Mouse (Mus musculus): Measurements from ENCODE around the gene Crlf3. TPM values are rescaled to one million over a fixed set of nuclear protein-coding genes. Genes with fewer than 3 reads are reported as not detected.
A peak's percentile ranks its signal among the peaks of the same experiment; 100 is the strongest.
"Not testable (repeated sequence)": the region's sequence is repeated elsewhere in the genome, so short reads cannot be mapped to it uniquely, and the experiment has no call there.

Crlf3 gene
- polyA plus RNA-seq, 1 experiment from 2014 or later: 57.5 TPM

GRCm38 (mm10) chr11:80053171-80053570 lies 27.6 kb downstream of the Crlf3 start:
- H3K27ac ChIP-seq: 0 out of 2 replicates have a peak overlapping the region, but pooled peaks have one; percentile 5
- WGBS: 90% methylated on average over 5 of the region's 5 CpGs
- no peaks in the 10 kb centered on the region for H3K27me3 ChIP-seq (ENCODE audit: insufficient read depth, poor library complexity, severe bottlenecking)
- H3K4me3 ChIP-seq: no peak overlapping the region
- no peaks in the 10 kb centered on the region for H3K9me3 ChIP-seq
- no peak for DNase-seq (ENCODE audit: low spot score)
- H3K36me3 ChIP-seq: peaks cover 66% of the 10 kb centered on the region
- H3K4me1 ChIP-seq: peaks cover 25% of the 10 kb centered on the region

- 82% methylated on average over 7 of the region's 7 CpGs for whole genome bisulfite sequencing
These were observed 28.3 kb downstream of the Crlf3 start for GRCm38 (mm10) chr11:80052456-80052855.

GRCm38 (mm10) chr11:80050088-80050487 lies 30.7 kb downstream of the Crlf3 start:
- Histone ChIP-seq H3K27ac (peak overlapping the region; percentile 53; the same call in 1 of the 2 replicates), H3K4me1 (peaks cover 25% of the 10 kb centered on the region), H3K36me3 (peaks cover 55% of the 10 kb centered on the region), H3K27me3 (ENCODE audit: insufficient read depth, poor library complexity, severe bottlenecking) (no peaks in the 10 kb centered on the region), H3K9me3 (no peaks in the 10 kb centered on the region), H3K4me3 (no peak overlapping the region)
- no peak for DNase-seq (ENCODE audit: low spot score)
- 28% methylated on average over 2 of the region's 2 CpGs for WGBS

More at GRCm38 (mm10) chr11:80052456-80052855, 28.3 kb downstream of the Crlf3 start:
- Histone ChIP-seq H3K4me3 (no peak overlapping the region), H3K27me3 (ENCODE audit: insufficient read depth, poor library complexity, severe bottlenecking) (no peaks in the 10 kb centered on the region), H3K4me1 (peaks cover 25% of the 10 kb centered on the region), H3K36me3 (peaks cover 66% of the 10 kb centered on the region), H3K9me3 (no peaks in the 10 kb centered on the region), H3K27ac (no peak overlapping the region)
- DNase-seq (ENCODE audit: low spot score): no peak

- no peaks in the 10 kb centered on the region for H3K27me3 ChIP-seq (ENCODE audit: insufficient read depth, poor library complexity, severe bottlenecking)
- peaks cover 14% of the 10 kb centered on the region for H3K4me1 ChIP-seq
- H3K9me3 ChIP-seq: no peaks in the 10 kb centered on the region
- DNase-seq (ENCODE audit: low spot score): no peak
- H3K4me3 ChIP-seq: no peak overlapping the region
- WGBS: 77% methylated on average over 7 of the region's 7 CpGs
- H3K27ac ChIP-seq: no peak overlapping the region
- peaks cover 44% of the 10 kb centered on the region; the same call in 1 of the 2 replicates for H3K36me3 ChIP-seq
These were observed 33.9 kb downstream of the Crlf3 start for GRCm38 (mm10) chr11:80046856-80047255.

- H3K4me1 ChIP-seq: no peaks in the 10 kb centered on the region
- DNase-seq (ENCODE audit: low spot score): no peak
- H3K36me3 ChIP-seq: peaks cover 33% of the 10 kb centered on the region; the same call in 1 of the 2 replicates
- H3K27ac ChIP-seq: no peak overlapping the region
- H3K27me3 ChIP-seq (ENCODE audit: insufficient read depth, poor library complexity, severe bottlenecking): no peaks in the 10 kb centered on the region
- no peak overlapping the region for H3K4me3 ChIP-seq
- 87% methylated on average over 8 of the region's 8 CpGs for WGBS
- H3K9me3 ChIP-seq: no peaks in the 10 kb centered on the region
These were observed 37.4 kb downstream of the Crlf3 start for GRCm38 (mm10) chr11:80043419-80043817.

- Histone ChIP-seq H3K4me1 (no peaks in the 10 kb centered on the region), H3K27me3 (ENCODE audit: insufficient read depth, poor library complexity, severe bottlenecking) (no peaks in the 10 kb centered on the region), H3K36me3 (peaks cover 28% of the 10 kb centered on the region; the same call in 1 of the 2 replicates), H3K9me3 (no peaks in the 10 kb centered on the region), H3K27ac (no peak overlapping the region), H3K4me3 (no peak overlapping the region)
- no peak for DNase-seq (ENCODE audit: low spot score)
- 59% methylated on average over 10 of the region's 10 CpGs for WGBS
These were observed 38.0 kb downstream of the Crlf3 start for GRCm38 (mm10) chr11:80042615-80043418.

- Histone ChIP-seq H3K27me3 (ENCODE audit: insufficient read depth, poor library complexity, severe bottlenecking) (no peaks in the 10 kb centered on the region), H3K9me3 (no peaks in the 10 kb centered on the region), H3K4me1 (no peaks in the 10 kb centered on the region), H3K36me3 (peaks cover 32% of the 10 kb centered on the region), H3K4me3 (no peak overlapping the region), H3K27ac (no peak overlapping the region)
- DNase-seq (ENCODE audit: low spot score): no peak
- 73% methylated on average over 8 of the region's 8 CpGs for WGBS
These were observed 43.3 kb downstream of the Crlf3 start for GRCm38 (mm10) chr11:80037495-80037894.

GRCm38 (mm10) chr11:80021306-80021705 lies 59.5 kb downstream of the Crlf3 start:
- H3K27ac ChIP-seq: no peak overlapping the region
- H3K4me3 ChIP-seq: no peak overlapping the region
- no peak for DNase-seq (ENCODE audit: low spot score)
- WGBS: 87% methylated on average over 4 of the region's 4 CpGs
- no peaks in the 10 kb centered on the region for H3K4me1 ChIP-seq
- peaks cover 88% of the 10 kb centered on the region for H3K36me3 ChIP-seq
- no peaks in the 10 kb centered on the region for H3K27me3 ChIP-seq (ENCODE audit: insufficient read depth, poor library complexity, severe bottlenecking)
- H3K9me3 ChIP-seq: no peaks in the 10 kb centered on the region

- no peak overlapping the region for H3K4me3 ChIP-seq
- no peak overlapping the region for H3K27ac ChIP-seq
- no peaks in the 10 kb centered on the region for H3K4me1 ChIP-seq
- H3K9me3 ChIP-seq: no peaks in the 10 kb centered on the region
- no peak for DNase-seq (ENCODE audit: low spot score)
- H3K27me3 ChIP-seq (ENCODE audit: insufficient read depth, poor library complexity, severe bottlenecking): no peaks in the 10 kb centered on the region
- WGBS: 97% methylated on average over 1 of the region's 1 CpGs
- H3K36me3 ChIP-seq: peaks cover 88% of the 10 kb centered on the region
These were observed 61.0 kb downstream of the Crlf3 start for GRCm38 (mm10) chr11:80019792-80020191.

GRCm38 (mm10) chr11:80016533-80016932 lies 64.3 kb downstream of the Crlf3 start:
- H3K4me1 ChIP-seq; H3K27ac ChIP-seq; H3K27me3 ChIP-seq (ENCODE audit: insufficient read depth, poor library complexity, severe bottlenecking); DNase-seq (ENCODE audit: low spot score); H3K9me3 ChIP-seq; H3K4me3 ChIP-seq: not testable (repeated sequence)
- peaks cover 88% of the 10 kb centered on the region for H3K36me3 ChIP-seq
- WGBS: 88% methylated on average over 4 of the region's 5 CpGs

Other genes with a start within 250 kb of the Crlf3 start
- 42.0 and 49.5 TPM in 2 replicates for gene Utp6, start 118.6 kb downstream of the Crlf3 start, polyA plus RNA-seq (2016; fragmentation: Nextera tagmentation; extraction: Ambion mirVana)
- 16.0 and 20.1 TPM in 2 replicates for gene Suz12, start 87.9 kb downstream of the Crlf3 start, polyA plus RNA-seq (2016; fragmentation: Nextera tagmentation; extraction: Ambion mirVana)
- 8.4 and 11.0 TPM in 2 replicates for gene Atad5, start 8.4 kb upstream of the Crlf3 start, polyA plus RNA-seq (2016; fragmentation: Nextera tagmentation; extraction: Ambion mirVana)
- gene Tefm, start 61.2 kb upstream of the Crlf3 start, polyA plus RNA-seq (2016; fragmentation: Nextera tagmentation; extraction: Ambion mirVana): 35.4 and 36.6 TPM in 2 replicates
- gene Adap2, start 73.1 kb upstream of the Crlf3 start, polyA plus RNA-seq (2016; fragmentation: Nextera tagmentation; extraction: Ambion mirVana): 0.18 and 0.46 TPM in 2 replicates
- 8.8 and 9.4 TPM in 2 replicates for gene Rnf135, start 102.9 kb upstream of the Crlf3 start, polyA plus RNA-seq (2016; fragmentation: Nextera tagmentation; extraction: Ambion mirVana)
- gene Rhot1, start 128.0 kb upstream of the Crlf3 start, polyA plus RNA-seq (2016; fragmentation: Nextera tagmentation; extraction: Ambion mirVana): 57.0 and 63.2 TPM in 2 replicates
- gene Rhbdl3, start 219.9 kb upstream of the Crlf3 start, polyA plus RNA-seq (2016; fragmentation: Nextera tagmentation; extraction: Ambion mirVana): 0.39 and 1.2 TPM in 2 replicates

Measured in heart, embryonic 10.5 days (tissue).